Mouse (Mus musculus) forebrain, embryonic 16.5 days (tissue): Measurements from ENCODE around the gene Arsa. TPM values are rescaled to one million over a fixed set of nuclear protein-coding genes. Genes with fewer than 3 reads are reported as not detected.
A peak's percentile ranks its signal among the peaks of the same experiment; 100 is the strongest.

ENCODE experiments used
- ATAC-seq: fragments of 200-750 bp; cut with Nextera tagmentation; 2 replicates; pipeline ENCODE4 v1.8.0; 2017; ENCODE audit warnings: mild to moderate bottlenecking, moderate library complexity
- H3K27ac ChIP-seq: fragments of 300-500 bp; sonication (generic); 2 replicates; pipeline ENCODE4 v1.5.1; 2014; ENCODE audit warnings: low read length, control low read depth
- H3K27me3 ChIP-seq: fragments of 300-500 bp; sonication (generic); replicated peaks from 2 replicates; pipeline ENCODE4 v1.6.1; 2014; ENCODE audit warnings: low read length; ENCODE audit not compliant: control insufficient read depth, insufficient read depth
- H3K36me3 ChIP-seq: fragments of 300-500 bp; sonication (generic); 2 replicates; pipeline ENCODE4 v1.6.1; 2014; ENCODE audit not compliant: control insufficient read depth, insufficient read depth
- H3K4me1 ChIP-seq: fragments of 300-500 bp; sonication (generic); replicated peaks from 2 replicates; pipeline ENCODE4 v1.6.1; 2014; ENCODE audit warnings: low read length; ENCODE audit not compliant: control insufficient read depth, insufficient read depth
- H3K4me2 ChIP-seq: fragments of 300-500 bp; sonication (generic); 2 replicates; pipeline ENCODE4 v1.6.1; 2014; ENCODE audit warnings: mild to moderate bottlenecking, low read length, control low read depth
- H3K4me3 ChIP-seq: fragments of 300-500 bp; sonication (generic); replicated peaks from 2 replicates; pipeline ENCODE4 v1.5.1; 2014; ENCODE audit warnings: mild to moderate bottlenecking, low read length, control low read depth
- H3K9ac ChIP-seq: fragments of 300-500 bp; sonication (generic); replicated peaks from 2 replicates; pipeline ENCODE4 v1.6.1; 2014; ENCODE audit warnings: low read depth, low read length, control low read depth
- H3K9me3 ChIP-seq: fragments of 300-500 bp; sonication (generic); 2 replicates; pipeline ENCODE4 v1.6.1; 2016; ENCODE audit warnings: low read length; ENCODE audit not compliant: control insufficient read depth
- whole genome bisulfite sequencing: fragments of 180-500 bp; shearing (Covaris S2); extraction: QIAGEN DNeasy Blood & Tissue Kit; methylation state at CpG from one replicate; pipeline ENCODE4 v1.1.7; 2014; 5-methylcytosine and 5-hydroxymethylcytosine counted together
- polyA plus RNA-seq: library from polyadenylated mRNA; unstranded; fragments of >200 nt; fragmentation: Nextera tagmentation; extraction: Ambion mirVana; gene quantifications from 2 replicates; pipeline ENCODE4 v1.2.1, GENCODE M21; 2015

Gene Arsa
- polyA plus RNA-seq, 1 experiment from 2014 or later: 27.9 TPM

GRCm38 (mm10) chr15:89430341-89430740, 46.9 kb downstream of the Arsa start:
- Histone ChIP-seq H3K9ac (peak overlapping the region; percentile 81), H3K27me3 (no peaks in the 10 kb centered on the region), H3K36me3 (peaks cover 11% of the 10 kb centered on the region), H3K9me3 (no peaks in the 10 kb centered on the region), H3K4me1 (peaks cover 22% of the 10 kb centered on the region), H3K4me2 (peak overlapping the region; percentile 80), H3K4me3 (peak overlapping the region; percentile 92), H3K27ac (peak overlapping the region; percentile 97)
- WGBS: 44% methylated on average over 6 of the region's 6 CpGs
- no peak for ATAC-seq

GRCm38 (mm10) chr15:89429352-89430221, 47.6 kb downstream of the Arsa start, which contains the start of the genes C730034F03Rik, Gm44502 and Chkb:
TSS of gene C730034F03Rik (plus strand) at chr15:89429589.
TSS of gene Gm44502 (minus strand) at chr15:89429696.
TSS of gene Chkb (minus strand) at chr15:89429908.
- Histone ChIP-seq H3K27me3 (no peaks in the 10 kb centered on the region), H3K4me1 (peaks cover 22% of the 10 kb centered on the region), H3K4me2 (peak within 1 kb of the TSS; percentile 80), H3K27ac (peak within 1 kb of the TSS; percentile 97), H3K9ac (peak within 1 kb of the TSS; percentile 81), H3K9me3 (no peaks in the 10 kb centered on the region), H3K36me3 (peaks cover 11% of the 10 kb centered on the region), H3K4me3 (peak within 1 kb of the TSS; percentile 92)
- ATAC-seq: peak; percentile 95
- under 1% methylated on average over 70 of the region's 70 CpGs for WGBS

- H3K4me1 ChIP-seq: peaks cover 22% of the 10 kb centered on the region
- H3K36me3 ChIP-seq: peaks cover 11% of the 10 kb centered on the region
- H3K27me3 ChIP-seq: no peaks in the 10 kb centered on the region
- no peaks in the 10 kb centered on the region for H3K9me3 ChIP-seq
- peak; percentile 49 for ATAC-seq
- H3K4me3 ChIP-seq: peak overlapping the region; percentile 92
- H3K4me2 ChIP-seq: peak overlapping the region; percentile 80
- peak overlapping the region; percentile 97 for H3K27ac ChIP-seq
- WGBS: 5% methylated on average over 22 of the region's 22 CpGs
- peak overlapping the region; percentile 81 for H3K9ac ChIP-seq
Measured at GRCm38 (mm10) chr15:89428821-89429351, 48.3 kb downstream of the Arsa start.

- Histone ChIP-seq H3K36me3 (peaks cover 11% of the 10 kb centered on the region), H3K4me2 (peak overlapping the region; percentile 80), H3K9ac (peak overlapping the region; percentile 81; the same call in 1 of the 2 replicates), H3K27me3 (no peaks in the 10 kb centered on the region), H3K27ac (no peak overlapping the region), H3K4me3 (peak overlapping the region; percentile 92), H3K9me3 (no peaks in the 10 kb centered on the region), H3K4me1 (peaks cover 22% of the 10 kb centered on the region)
- no peak for ATAC-seq
- WGBS: 79% methylated on average over 19 of the region's 19 CpGs
Measured at GRCm38 (mm10) chr15:89428136-89428790, 49.0 kb downstream of the Arsa start.

- Histone ChIP-seq H3K9ac (no peak overlapping the region), H3K27ac (no peak overlapping the region), H3K27me3 (no peaks in the 10 kb centered on the region), H3K9me3 (no peaks in the 10 kb centered on the region), H3K36me3 (peaks cover 11% of the 10 kb centered on the region), H3K4me1 (peaks cover 22% of the 10 kb centered on the region), H3K4me2 (no peak overlapping the region), H3K4me3 (no peak overlapping the region)
- WGBS: 83% methylated on average over 10 of the region's 10 CpGs
- ATAC-seq: no peak
Measured at GRCm38 (mm10) chr15:89426716-89427115, 50.5 kb downstream of the Arsa start.

- Histone ChIP-seq H3K4me2 (no peak within 1 kb of the TSS), H3K27ac (no peak within 1 kb of the TSS), H3K4me3 (no peak within 1 kb of the TSS), H3K27me3 (no peaks in the 10 kb centered on the region), H3K9ac (no peak within 1 kb of the TSS), H3K4me1 (peaks cover 14% of the 10 kb centered on the region), H3K36me3 (peaks cover 11% of the 10 kb centered on the region), H3K9me3 (no peaks in the 10 kb centered on the region)
- WGBS: 35% methylated on average over 6 of the region's 6 CpGs
- no peak for ATAC-seq
Measured at GRCm38 (mm10) chr15:89425711-89426121, 51.5 kb downstream of the Arsa start, which contains the start of gene Cpt1b. TSS of gene Cpt1b (minus strand) at chr15:89425863.

GRCm38 (mm10) chr15:89424621-89425020, 52.6 kb downstream of the Arsa start:
- 86% methylated on average over 8 of the region's 8 CpGs for WGBS
- H3K9me3 ChIP-seq: no peaks in the 10 kb centered on the region
- no peak for ATAC-seq
- H3K4me1 ChIP-seq: peaks cover 10% of the 10 kb centered on the region
- H3K36me3 ChIP-seq: peaks cover 13% of the 10 kb centered on the region
- no peak overlapping the region for H3K27ac ChIP-seq
- H3K4me2 ChIP-seq: no peak overlapping the region
- no peaks in the 10 kb centered on the region for H3K27me3 ChIP-seq
- H3K9ac ChIP-seq: no peak overlapping the region
- no peak overlapping the region for H3K4me3 ChIP-seq
